Mouse (Mus musculus) cortical plate, adult 2 months (tissue): ENCODE data around the gene Smad1. TPM values are rescaled to one million over a fixed set of nuclear protein-coding genes. Genes with fewer than 3 reads are reported as not detected.

Source experiments
- H3K27ac ChIP-seq: fragments of 200-500 bp; 2 replicates; pipeline ENCODE4 v1.5.1; 2012; ENCODE audit warnings: low read length, control low read depth, inconsistent platforms; ENCODE audit not compliant: insufficient read depth
- H3K4me1 ChIP-seq: fragments of 200-500 bp; 2 replicates; pipeline ENCODE4 v1.6.1; 2011; ENCODE audit warnings: low read length; ENCODE audit not compliant: control insufficient read depth, insufficient read depth
- H3K4me3 ChIP-seq: fragments of 200-500 bp; 2 replicates; pipeline ENCODE4 v1.5.1; 2011; ENCODE audit warnings: mild to moderate bottlenecking, low read length, control low read depth; ENCODE audit not compliant: insufficient read depth
- CTCF ChIP-seq: fragments of 200-500 bp; IDR thresholded peaks from 2 replicates; pipeline ENCODE4 v1.5.1; 2011; ENCODE audit warnings: mild to moderate bottlenecking, control low read depth, low read length; ENCODE audit not compliant: insufficient read depth; ENCODE audit errors: extremely low read depth
- POLR2A ChIP-seq: fragments of 200-500 bp; IDR thresholded peaks from 2 replicates; pipeline ENCODE4 v1.6.1; 2011; ENCODE audit warnings: mild to moderate bottlenecking, low read length, control low read depth; ENCODE audit not compliant: insufficient read depth; ENCODE audit errors: extremely low read depth
- polyA plus RNA-seq: library from polyadenylated mRNA; depleted of rRNA; stranded (reverse); fragments of >200 nt; gene quantifications from 2 replicates; pipeline ENCODE4 v1.2.3, GENCODE M21; 2012

The Smad1 gene
- polyA plus RNA-seq, 1 experiment, result 18.9 TPM

- peak overlapping the region; percentile 95 for H3K4me3 ChIP-seq
- peaks cover 13% of the 10 kb centered on the region for H3K4me1 ChIP-seq
- TF ChIP-seq CTCF (no peak), POLR2A (peak; percentile 35; the same call in 1 of the 2 replicates)
- peak overlapping the region; percentile 94 for H3K27ac ChIP-seq
These were observed 902 bp downstream of the Smad1 start for GRCm38 (mm10) chr8:79398251-79398981.

GRCm38 (mm10) chr8:79397705-79398250, 1.5 kb downstream of the Smad1 start:
- no peak for TF ChIP-seq CTCF
- no peak for TF ChIP-seq POLR2A
- peaks cover 13% of the 10 kb centered on the region for H3K4me1 ChIP-seq

GRCm38 (mm10) chr8:79396911-79397310, 2.4 kb downstream of the Smad1 start:
- Histone ChIP-seq H3K4me1 (peaks cover 14% of the 10 kb centered on the region), H3K27ac (no peak overlapping the region), H3K4me3 (no peak overlapping the region)
- TF ChIP-seq POLR2A (no peak), CTCF (no peak)

More at GRCm38 (mm10) chr8:79397705-79398250, 1.5 kb downstream of the Smad1 start:
- peak overlapping the region; percentile 89 for H3K27ac ChIP-seq
- H3K4me3 ChIP-seq, result peak overlapping the region; percentile 95

- peaks cover 17% of the 10 kb centered on the region for H3K4me1 ChIP-seq
- TF ChIP-seq POLR2A (no peak), CTCF (no peak)
- H3K4me3 ChIP-seq, result no peak overlapping the region
These were observed 5.3 kb downstream of the Smad1 start for GRCm38 (mm10) chr8:79394009-79394408.

GRCm38 (mm10) chr8:79393215-79393614, 6.1 kb downstream of the Smad1 start:
- Histone ChIP-seq H3K4me1 (peaks cover 17% of the 10 kb centered on the region), H3K4me3 (no peak overlapping the region), H3K27ac (no peak overlapping the region)
- TF ChIP-seq POLR2A (no peak), CTCF (no peak)

More at GRCm38 (mm10) chr8:79394009-79394408, 5.3 kb downstream of the Smad1 start:
- H3K27ac ChIP-seq, result no peak overlapping the region

- H3K27ac ChIP-seq, result no peak overlapping the region
- no peak for TF ChIP-seq CTCF
- no peak for TF ChIP-seq POLR2A
- H3K4me1 ChIP-seq, result peaks cover 15% of the 10 kb centered on the region
- no peak overlapping the region for H3K4me3 ChIP-seq
These were observed 6.7 kb downstream of the Smad1 start for GRCm38 (mm10) chr8:79392649-79393048.

GRCm38 (mm10) chr8:79391454-79391853, 7.9 kb downstream of the Smad1 start:
- H3K27ac ChIP-seq, result no peak overlapping the region
- no peak overlapping the region for H3K4me3 ChIP-seq
- no peak for TF ChIP-seq CTCF
- no peak for TF ChIP-seq POLR2A
- peaks cover 10% of the 10 kb centered on the region for H3K4me1 ChIP-seq

- no peak overlapping the region for H3K4me3 ChIP-seq
- H3K27ac ChIP-seq, result no peak overlapping the region
- H3K4me1 ChIP-seq, result peaks cover 7% of the 10 kb centered on the region
- TF ChIP-seq POLR2A (no peak), CTCF (no peak)
These were observed 10.1 kb downstream of the Smad1 start for GRCm38 (mm10) chr8:79389074-79389786.

- TF ChIP-seq CTCF (no peak), POLR2A (no peak)
- Histone ChIP-seq H3K4me3 (no peak overlapping the region), H3K4me1 (peaks cover 4% of the 10 kb centered on the region), H3K27ac (no peak overlapping the region)
These were observed 12.5 kb downstream of the Smad1 start for GRCm38 (mm10) chr8:79386831-79387230.

- Histone ChIP-seq H3K4me1 (peaks cover 2% of the 10 kb centered on the region; the same call in 1 of the 2 replicates), H3K4me3 (no peak overlapping the region), H3K27ac (no peak overlapping the region)
- no peak for TF ChIP-seq CTCF
- no peak for TF ChIP-seq POLR2A
These were observed 13.0 kb downstream of the Smad1 start for GRCm38 (mm10) chr8:79386358-79386757.
